Mouse (Mus musculus) adrenal gland, postnatal 36 days (tissue): ENCODE results near the gene Dennd2a. TPM values are rescaled to one million over a fixed set of nuclear protein-coding genes. Genes with fewer than 3 reads are reported as not detected.

ENCODE experiments used
- DNase-seq, 2 experiments: peaks; one replicate each; pipeline ENCODE4 v3.0.0; 2021; ENCODE audit warnings: mixed read lengths in 1 of 2
- total RNA-seq, 2 experiments: library from RNA; stranded (reverse); gene quantifications; 2 replicates each; pipeline ENCODE4 v1.2.3; 2021

Gene Dennd2a
- total RNA-seq, 2 experiments from 2014 or later = 10.0 to 13.6 TPM

- peak; percentile 37 to 54 for DNase-seq
Measured at GRCm38 (mm10) chr6:39515739-39516131, 41.9 kb downstream of the Dennd2a start.

GRCm38 (mm10) chr6:39515040-39515738, 42.5 kb downstream of the Dennd2a start:
- peak; percentile 77 to 81 for DNase-seq

GRCm38 (mm10) chr6:39503476-39503875, 54.2 kb downstream of the Dennd2a start:
- DNase-seq = no peak

- no peak for DNase-seq
Measured at GRCm38 (mm10) chr6:39497165-39497564, 60.5 kb downstream of the Dennd2a start.

GRCm38 (mm10) chr6:39493129-39493714, 64.4 kb downstream of the Dennd2a start:
- peak; percentile 32 to 43 for DNase-seq

GRCm38 (mm10) chr6:39492161-39492560, 65.5 kb downstream of the Dennd2a start:
- DNase-seq = no peak

- DNase-seq = no peak
Measured at GRCm38 (mm10) chr6:39491203-39491602, 66.5 kb downstream of the Dennd2a start.

- no peak for DNase-seq
Measured at GRCm38 (mm10) chr6:39488292-39488691, 69.4 kb downstream of the Dennd2a start.

- no peak for DNase-seq
Measured at GRCm38 (mm10) chr6:39483656-39484055, 74.0 kb downstream of the Dennd2a start.

GRCm38 (mm10) chr6:39478509-39479150, 79.0 kb downstream of the Dennd2a start:
- DNase-seq = peak in 1 of 2 experiments; percentile 53

- DNase-seq = no peak
Measured at GRCm38 (mm10) chr6:39476617-39477016, 81.0 kb downstream of the Dennd2a start.

GRCm38 (mm10) chr6:39474424-39474823, 83.2 kb downstream of the Dennd2a start:
- peak in 1 of 2 experiments; percentile 9 for DNase-seq

- DNase-seq = no peak
Measured at GRCm38 (mm10) chr6:39472837-39473236, 84.8 kb downstream of the Dennd2a start.

- peak in 1 of 2 experiments; percentile 8 for DNase-seq
Measured at GRCm38 (mm10) chr6:39472271-39472670, 85.4 kb downstream of the Dennd2a start.

GRCm38 (mm10) chr6:39470076-39470475, 87.6 kb downstream of the Dennd2a start:
- no peak for DNase-seq

GRCm38 (mm10) chr6:39469427-39469826, 88.2 kb downstream of the Dennd2a start:
- no peak for DNase-seq

- peak; percentile 84 to 85 for DNase-seq
Measured at GRCm38 (mm10) chr6:39462621-39463538, 94.8 kb downstream of the Dennd2a start.

- no peak for DNase-seq
Measured at GRCm38 (mm10) chr6:39460040-39460439, 97.6 kb downstream of the Dennd2a start.

GRCm38 (mm10) chr6:39455339-39456160, 102.1 kb downstream of the Dennd2a start:
- no peak for DNase-seq

GRCm38 (mm10) chr6:39454616-39455015, 103.1 kb downstream of the Dennd2a start:
- DNase-seq = no peak

- DNase-seq = no peak
Measured at GRCm38 (mm10) chr6:39453564-39453963, 104.1 kb downstream of the Dennd2a start.
